Mouse (Mus musculus): ENCODE measurements around the gene Lrrn2. TPM values are rescaled to one million over a fixed set of nuclear protein-coding genes. Genes with fewer than 3 reads are reported as not detected.

The Lrrn2 gene
- total and polyA plus RNA-seq, 3 experiments, result not detected

DNA sequence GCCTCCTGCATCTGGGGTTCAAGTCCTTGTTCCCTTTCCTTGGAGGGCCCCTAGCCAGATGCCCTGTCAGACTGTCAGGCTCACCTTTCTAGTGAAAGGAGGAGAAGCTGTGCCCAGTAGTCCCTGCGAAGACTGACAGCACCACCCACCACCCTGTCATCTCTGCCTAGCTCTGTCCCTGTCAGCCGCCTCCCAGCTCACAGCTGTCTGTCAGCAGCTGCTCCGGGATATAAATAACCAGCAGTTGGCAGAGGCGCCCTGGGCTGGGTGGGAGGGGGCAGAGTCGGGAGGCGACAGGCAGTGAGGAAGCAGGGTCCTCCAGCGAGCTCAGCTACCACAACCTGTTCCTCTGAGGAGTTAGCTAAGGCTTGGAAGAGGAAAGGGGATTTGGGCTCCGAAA, 26.8 kb upstream of the Lrrn2 start:
- Histone ChIP-seq H3K79me2 (ENCODE audit: control insufficient read depth, insufficient read depth, low read length, poor library complexity) (no peaks in the 10 kb centered on the region), H3K27me3 (ENCODE audit: control insufficient read depth in 1 of 2, insufficient read depth in 2 of 2, low read length in 2 of 2) (peaks cover 7 to 17% of the 10 kb centered on the region in 2 experiments), H3K4me3 (ENCODE audit: control insufficient read depth in 1 of 2, insufficient read depth in 1 of 2, low read depth in 2 of 2, low read length in 2 of 2) (no peak overlapping the region), H3K4me1 (ENCODE audit: control insufficient read depth in 1 of 2, insufficient read depth in 2 of 2, low read length in 2 of 2) (no peaks in the 10 kb centered on the region), H3K36me3 (ENCODE audit: control insufficient read depth in 1 of 2, insufficient read depth in 2 of 2, low read length in 2 of 2) (no peaks in the 10 kb centered on the region), H3K27ac (ENCODE audit: control insufficient read depth, low read depth, low read length) (no peak overlapping the region), H3K9me3 (replicated peaks; ENCODE audit: insufficient read depth, low read length) (no peaks in the 10 kb centered on the region), H3K9ac (ENCODE audit: control insufficient read depth, low read depth, low read length, poor library complexity, severe bottlenecking) (no peak overlapping the region)
- no peak for DNase-seq (ENCODE audit: low read depth, low spot score)
- TF ChIP-seq MAX (IDR thresholded peaks at IDR 0.05; ENCODE audit: low read length) (no peak), ZMIZ1 (IDR thresholded peaks at IDR 0.05; ENCODE audit: low read depth, low read length) (no peak), UBTF (IDR thresholded peaks at IDR 0.05; ENCODE audit: borderline replicate concordance, insufficient read depth, low read depth, low read length) (no peak), POLR2AphosphoS5 (IDR thresholded peaks at IDR 0.05; ENCODE audit: borderline replicate concordance, low read depth, low read length) (no peak), CHD1 (IDR thresholded peaks at IDR 0.05; ENCODE audit: low read depth, low read length) (no peak), JUND (IDR thresholded peaks at IDR 0.05; ENCODE audit: low read depth, low read length) (no peak), NELFE (IDR thresholded peaks at IDR 0.05; ENCODE audit: low read depth, low read length) (no peak), USF1 (IDR thresholded peaks at IDR 0.05; ENCODE audit: low read depth, low read length) (no peak), POLR2AphosphoS2 (IDR thresholded peaks at IDR 0.05; ENCODE audit: low read length) (no peak), KAT2A (conservative IDR thresholded peaks at IDR 0.05; ENCODE audit: low read depth, low read length) (no peak), GABPA (IDR thresholded peaks at IDR 0.05; ENCODE audit: low read depth, low read length) (no peak), NRF1 (IDR thresholded peaks at IDR 0.05; ENCODE audit: insufficient read depth, low read depth, low read length, poor library complexity, severe bottlenecking) (no peak), GATA1 (IDR thresholded peaks at IDR 0.05; ENCODE audit: low read depth, low read length) (no peak), EP300 (IDR thresholded peaks at IDR 0.05; ENCODE audit: low read depth in 1 of 2, low read length in 2 of 2) (no peak), ZNF384 (IDR thresholded peaks at IDR 0.05; ENCODE audit: low read depth, low read length) (no peak), TCF12 (IDR thresholded peaks at IDR 0.05; ENCODE audit: low read depth, low read length) (no peak), MAZ (IDR thresholded peaks at IDR 0.05; ENCODE audit: low read depth, low read length) (no peak), HCFC1 (IDR thresholded peaks at IDR 0.05; ENCODE audit: low read depth, low read length) (no peak), TBP (IDR thresholded peaks at IDR 0.05; ENCODE audit: low read depth, low read length) (no peak), MYB (IDR thresholded peaks at IDR 0.05; ENCODE audit: low read depth, low read length) (no peak)
